Mouse (Mus musculus) kidney, postnatal 0 days (tissue): ENCODE measurements at regions not wholly inside any gene's neighbourhood (a gene's known extent, or its start where the extent isn't known, plus 50 kb on each side); places are given as distances from the start of the nearest gene placed in this dataset.

Experiments
- ATAC-seq: fragments of 200-750 bp; cut with Nextera tagmentation; replicated peaks from 2 replicates; pipeline ENCODE4 v1.8.0; 2017; ENCODE audit warnings: low read depth, moderate number of reproducible peaks, moderate TSS enrichment, moderate library complexity; ENCODE audit not compliant: low FRiP score
- DNase-seq: peaks from one replicate; pipeline ENCODE4 v3.0.0-alpha.2; 2016; ENCODE audit warnings: low spot score
- H3K27ac ChIP-seq: fragments of 300-500 bp; sonication (generic); 2 replicates; pipeline ENCODE4 v1.5.1; 2014; ENCODE audit warnings: mild to moderate bottlenecking
- H3K27me3 ChIP-seq: fragments of 300-500 bp; sonication (generic); 2 replicates; pipeline ENCODE4 v1.6.1; 2014; ENCODE audit warnings: low read length, mixed read lengths; ENCODE audit not compliant: insufficient read depth
- H3K36me3 ChIP-seq: fragments of 300-500 bp; sonication (generic); 2 replicates; pipeline ENCODE4 v1.6.1; 2014; ENCODE audit warnings: low read length, mixed read lengths; ENCODE audit not compliant: insufficient read depth
- H3K4me1 ChIP-seq: fragments of 300-500 bp; sonication (generic); replicated peaks from 2 replicates; pipeline ENCODE4 v1.6.1; 2014; ENCODE audit warnings: antibody characterized with exemption, low read length, mixed read lengths; ENCODE audit not compliant: insufficient read depth
- H3K4me2 ChIP-seq: fragments of 300-500 bp; sonication (generic); 2 replicates; pipeline ENCODE4 v1.6.1; 2014; ENCODE audit warnings: mild to moderate bottlenecking, low read length, moderate library complexity, mixed read lengths
- H3K4me3 ChIP-seq: fragments of 300-500 bp; sonication (generic); replicated peaks from 2 replicates; pipeline ENCODE4 v1.5.1; 2014; ENCODE audit warnings: low read depth, low read length
- H3K9ac ChIP-seq: fragments of 300-500 bp; sonication (generic); 2 replicates; pipeline ENCODE4 v1.6.1; 2014; ENCODE audit warnings: low read depth, low read length
- H3K9me3 ChIP-seq: fragments of 300-500 bp; sonication (generic); replicated peaks from 2 replicates; pipeline ENCODE4 v1.6.1; 2016; ENCODE audit warnings: low read length, inconsistent platforms, mixed read lengths
- CTCF ChIP-seq: IDR thresholded peaks from 2 replicates; pipeline ENCODE4 v1.5.1; 2016; ENCODE audit warnings: antibody characterized with exemption, low read depth, mild to moderate bottlenecking, moderate library complexity
- WGBS: fragments of 180-500 bp; shearing (Covaris S2); extraction: QIAGEN DNeasy Blood & Tissue Kit; methylation state at CpG from one replicate; pipeline ENCODE4 v1.1.7; 2014; 5-methylcytosine and 5-hydroxymethylcytosine counted together

GRCm38 (mm10) chr14:14525225-14525624, 124.1 kb downstream of the Olfr721-ps1 start:
- 85% methylated on average over 4 of the region's 4 CpGs for WGBS
- H3K4me1 ChIP-seq, result no peaks in the 10 kb centered on the region
- ATAC-seq (no peak), DNase-seq (no peak)
- no peak overlapping the region for H3K9ac ChIP-seq
- TF ChIP-seq CTCF, result no peak
- H3K27ac ChIP-seq, result no peak overlapping the region
- no peaks in the 10 kb centered on the region for H3K36me3 ChIP-seq
- H3K9me3 ChIP-seq, result no peaks in the 10 kb centered on the region
- no peaks in the 10 kb centered on the region for H3K27me3 ChIP-seq
- H3K4me2 ChIP-seq, result no peak overlapping the region
- H3K4me3 ChIP-seq, result no peak overlapping the region

GRCm38 (mm10) chr14:14528437-14528836, 127.3 kb downstream of the Olfr721-ps1 start:
- no peaks in the 10 kb centered on the region for H3K36me3 ChIP-seq

GRCm38 (mm10) chr14:14541206-14541605, 140.1 kb downstream of the Olfr721-ps1 start:
- Histone ChIP-seq H3K27ac (no peak overlapping the region), H3K4me1 (no peaks in the 10 kb centered on the region), H3K4me2 (no peak overlapping the region), H3K9me3 (no peaks in the 10 kb centered on the region), H3K4me3 (no peak overlapping the region), H3K9ac (no peak overlapping the region), H3K36me3 (no peaks in the 10 kb centered on the region), H3K27me3 (no peaks in the 10 kb centered on the region)
- no peak for TF ChIP-seq CTCF
- ATAC-seq, result no peak
- DNase-seq, result no peak

More at GRCm38 (mm10) chr14:14528437-14528836, 127.3 kb downstream of the Olfr721-ps1 start:
- H3K4me1 ChIP-seq, result no peaks in the 10 kb centered on the region
- no peak overlapping the region for H3K27ac ChIP-seq
- DNase-seq (no peak), ATAC-seq (no peak)
- H3K4me3 ChIP-seq, result no peak overlapping the region
- no peak for TF ChIP-seq CTCF
- H3K9me3 ChIP-seq, result no peaks in the 10 kb centered on the region
- 81% methylated on average over 1 of the region's 1 CpGs for WGBS
- H3K27me3 ChIP-seq, result no peaks in the 10 kb centered on the region
- no peak overlapping the region for H3K9ac ChIP-seq
- no peak overlapping the region for H3K4me2 ChIP-seq

- no peak for TF ChIP-seq CTCF
- Histone ChIP-seq H3K9ac (no peak overlapping the region), H3K9me3 (no peaks in the 10 kb centered on the region), H3K4me2 (no peak overlapping the region), H3K36me3 (no peaks in the 10 kb centered on the region), H3K4me3 (no peak overlapping the region), H3K27me3 (no peaks in the 10 kb centered on the region), H3K27ac (no peak overlapping the region), H3K4me1 (no peaks in the 10 kb centered on the region)
- WGBS, result 57% methylated on average over 3 of the region's 3 CpGs
- DNase-seq (no peak), ATAC-seq (no peak)
These were observed 140.6 kb downstream of the Olfr721-ps1 start for GRCm38 (mm10) chr14:14541705-14542104.

- Histone ChIP-seq H3K4me2 (no peak overlapping the region), H3K4me1 (no peaks in the 10 kb centered on the region), H3K36me3 (no peaks in the 10 kb centered on the region), H3K27ac (no peak overlapping the region), H3K4me3 (no peak overlapping the region), H3K9me3 (no peaks in the 10 kb centered on the region), H3K9ac (no peak overlapping the region), H3K27me3 (no peaks in the 10 kb centered on the region)
- 41% methylated on average over 7 of the region's 7 CpGs for WGBS
- peak; percentile 50 for DNase-seq
- peak; percentile 54; the same call in 1 of the 2 replicates for ATAC-seq
- no peak for TF ChIP-seq CTCF
These were observed 143.1 kb downstream of the Olfr721-ps1 start for GRCm38 (mm10) chr14:14544236-14544635.

- H3K4me1 ChIP-seq, result no peaks in the 10 kb centered on the region
- no peak overlapping the region for H3K4me2 ChIP-seq
- no peaks in the 10 kb centered on the region for H3K36me3 ChIP-seq
- no peak for TF ChIP-seq CTCF
- DNase-seq (no peak), ATAC-seq (no peak)
- H3K9ac ChIP-seq, result no peak overlapping the region
- no peaks in the 10 kb centered on the region for H3K9me3 ChIP-seq
- 57% methylated on average over 2 of the region's 2 CpGs for WGBS
- H3K4me3 ChIP-seq, result no peak overlapping the region
- no peak overlapping the region for H3K27ac ChIP-seq
- H3K27me3 ChIP-seq, result no peaks in the 10 kb centered on the region
These were observed 149.9 kb upstream of the Slc4a7 start for GRCm38 (mm10) chr14:14552201-14552600.

- no peaks in the 10 kb centered on the region for H3K27me3 ChIP-seq
- no peak overlapping the region for H3K9ac ChIP-seq
- no peaks in the 10 kb centered on the region for H3K9me3 ChIP-seq
- no peak overlapping the region for H3K27ac ChIP-seq
- WGBS, result 57% methylated on average over 4 of the region's 4 CpGs
- ATAC-seq (no peak), DNase-seq (no peak)
- TF ChIP-seq CTCF, result no peak
- H3K4me3 ChIP-seq, result no peak overlapping the region
- H3K4me2 ChIP-seq, result no peak overlapping the region
- no peaks in the 10 kb centered on the region for H3K4me1 ChIP-seq
- H3K36me3 ChIP-seq, result no peaks in the 10 kb centered on the region
These were observed 127.2 kb upstream of the Slc4a7 start for GRCm38 (mm10) chr14:14574851-14575250.
